Mouse (Mus musculus) liver, postnatal 0 days (tissue): ENCODE results near the gene Pbxip1. TPM values are rescaled to one million over a fixed set of nuclear protein-coding genes. Genes with fewer than 3 reads are reported as not detected.
A peak's percentile ranks its signal among the peaks of the same experiment; 100 is the strongest.

Experiments used
- ATAC-seq: fragments of 200-750 bp; cut with Nextera tagmentation; 2 replicates; pipeline ENCODE4 v1.8.0; 2017; ENCODE audit warnings: mild to moderate bottlenecking, moderate library complexity
- DNase-seq: peaks from one replicate; pipeline ENCODE4 v3.0.0-alpha.2; 2016
- H3K27ac ChIP-seq: fragments of 300-500 bp; sonication (generic); 2 replicates; pipeline ENCODE4 v1.5.1; 2014; ENCODE audit warnings: antibody characterized with exemption, moderate library complexity, mild to moderate bottlenecking, low read depth
- H3K27me3 ChIP-seq: fragments of 300-500 bp; sonication (generic); 2 replicates; pipeline ENCODE4 v1.6.1; 2014; ENCODE audit warnings: low read length, control low read depth, mixed read lengths; ENCODE audit not compliant: insufficient read depth
- H3K36me3 ChIP-seq: fragments of 300-500 bp; sonication (generic); replicated peaks from 2 replicates; pipeline ENCODE4 v1.6.1; 2014; ENCODE audit warnings: mild to moderate bottlenecking, control low read depth, low read length, moderate library complexity, mixed read lengths; ENCODE audit not compliant: insufficient read depth
- H3K4me1 ChIP-seq: fragments of 300-500 bp; sonication (generic); 2 replicates; pipeline ENCODE4 v1.6.1; 2014; ENCODE audit warnings: antibody characterized with exemption, mild to moderate bottlenecking, control low read depth; ENCODE audit not compliant: insufficient read depth
- H3K4me2 ChIP-seq: fragments of 300-500 bp; sonication (generic); 2 replicates; pipeline ENCODE4 v1.6.1; 2014; ENCODE audit warnings: low read depth, mild to moderate bottlenecking, low read length, moderate library complexity, mixed read lengths
- H3K4me3 ChIP-seq: fragments of 300-500 bp; sonication (generic); 2 replicates; pipeline ENCODE4 v1.5.1; 2014; ENCODE audit warnings: low read depth, low read length
- H3K9ac ChIP-seq: fragments of 300-500 bp; sonication (generic); replicated peaks from 2 replicates; pipeline ENCODE4 v1.6.1; 2014; ENCODE audit warnings: mild to moderate bottlenecking, moderate library complexity
- H3K9me3 ChIP-seq: fragments of 300-500 bp; sonication (generic); 2 replicates; pipeline ENCODE4 v1.6.1; 2016; ENCODE audit warnings: mild to moderate bottlenecking, control low read depth, low read length, mixed read lengths
- CTCF ChIP-seq: sonication (generic); IDR thresholded peaks from 2 replicates; pipeline ENCODE4 v1.5.1; 2016; ENCODE audit warnings: antibody characterized with exemption, low read depth
- EP300 ChIP-seq: IDR thresholded peaks from 2 replicates; pipeline ENCODE4 v1.6.1; 2016; ENCODE audit warnings: antibody characterized with exemption, low read depth, mild to moderate bottlenecking
- WGBS: fragments of 180-500 bp; shearing (Covaris S2); extraction: QIAGEN DNeasy Blood & Tissue Kit; methylation state at CpG from one replicate; pipeline ENCODE4 v1.1.7; 2014; ENCODE audit not compliant: insufficient replicate concordance; 5-methylcytosine and 5-hydroxymethylcytosine counted together
- polyA plus RNA-seq: library from polyadenylated mRNA; unstranded; fragments of >200 nt; fragmentation: Nextera tagmentation; extraction: Ambion mirVana; gene quantifications from 2 replicates; pipeline ENCODE4 v1.2.1, GENCODE M21; 2015

The Pbxip1 gene
- polyA plus RNA-seq, 1 experiment from 2014 or later, result 9.4 TPM

DNA sequence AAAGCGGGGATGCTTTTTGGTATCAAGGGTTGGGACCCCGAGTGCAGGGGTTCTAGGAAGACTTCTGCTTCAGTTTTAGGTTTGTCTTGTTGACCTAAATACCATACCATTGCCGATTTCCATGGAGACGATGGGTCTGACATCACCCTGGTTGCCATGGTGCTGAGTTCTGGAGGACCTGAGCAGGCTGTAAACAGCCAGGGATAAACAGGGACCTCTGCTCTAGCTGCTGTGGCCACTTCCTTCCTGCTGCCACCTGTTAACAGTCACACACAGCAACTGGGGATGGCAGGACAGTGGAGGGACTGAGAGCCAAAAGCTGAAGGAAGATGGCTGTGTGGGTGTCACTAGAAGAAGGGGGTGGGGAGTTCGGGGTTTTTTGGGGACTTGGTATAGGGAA lies 763 bp downstream of the Pbxip1 start:
- 14% methylated on average over 5 of the region's 5 CpGs for WGBS
- Histone ChIP-seq H3K9ac (peak overlapping the region; percentile 71), H3K4me2 (peak overlapping the region; percentile 82), H3K4me3 (peak overlapping the region; percentile 63), H3K27ac (peak overlapping the region; percentile 59), H3K9me3 (no peaks in the 10 kb centered on the region), H3K27me3 (no peaks in the 10 kb centered on the region), H3K36me3 (peaks cover 18% of the 10 kb centered on the region), H3K4me1 (peaks cover 14% of the 10 kb centered on the region)
- no peak for TF ChIP-seq EP300
- TF ChIP-seq CTCF, result no peak
- DNase-seq, result no peak
- peak; percentile 37; the same call in 1 of the 2 replicates for ATAC-seq

DNA sequence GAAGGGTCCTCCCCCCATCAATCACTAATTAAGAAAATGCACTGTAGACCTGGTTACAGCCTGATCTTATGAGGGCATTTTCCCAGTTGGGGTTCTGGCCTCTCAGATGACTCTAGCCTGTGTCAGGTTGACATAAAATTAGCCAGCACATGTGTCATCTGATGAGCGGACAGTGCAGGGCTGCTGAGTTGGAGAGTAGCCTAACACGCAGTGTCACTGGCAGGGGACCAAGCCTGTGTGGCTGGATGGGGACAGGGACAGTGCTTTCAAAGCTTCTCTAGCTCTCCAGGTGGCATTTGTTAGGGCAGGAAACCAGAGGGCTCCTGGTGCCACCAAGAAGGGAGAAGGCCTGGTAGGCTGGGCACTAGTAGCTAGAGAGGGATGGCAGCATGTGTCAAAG lies 4.2 kb downstream of the Pbxip1 start:
- H3K27me3 ChIP-seq, result no peaks in the 10 kb centered on the region
- 70% methylated on average over 2 of the region's 2 CpGs for WGBS
- H3K9me3 ChIP-seq, result no peaks in the 10 kb centered on the region
- no peak overlapping the region for H3K9ac ChIP-seq
- H3K4me1 ChIP-seq, result peaks cover 14% of the 10 kb centered on the region
- ATAC-seq (no peak), DNase-seq (no peak)
- peaks cover 18% of the 10 kb centered on the region for H3K36me3 ChIP-seq
- H3K4me3 ChIP-seq, result no peak overlapping the region
- TF ChIP-seq EP300, result no peak
- no peak overlapping the region for H3K4me2 ChIP-seq
- H3K27ac ChIP-seq, result no peak overlapping the region

DNA sequence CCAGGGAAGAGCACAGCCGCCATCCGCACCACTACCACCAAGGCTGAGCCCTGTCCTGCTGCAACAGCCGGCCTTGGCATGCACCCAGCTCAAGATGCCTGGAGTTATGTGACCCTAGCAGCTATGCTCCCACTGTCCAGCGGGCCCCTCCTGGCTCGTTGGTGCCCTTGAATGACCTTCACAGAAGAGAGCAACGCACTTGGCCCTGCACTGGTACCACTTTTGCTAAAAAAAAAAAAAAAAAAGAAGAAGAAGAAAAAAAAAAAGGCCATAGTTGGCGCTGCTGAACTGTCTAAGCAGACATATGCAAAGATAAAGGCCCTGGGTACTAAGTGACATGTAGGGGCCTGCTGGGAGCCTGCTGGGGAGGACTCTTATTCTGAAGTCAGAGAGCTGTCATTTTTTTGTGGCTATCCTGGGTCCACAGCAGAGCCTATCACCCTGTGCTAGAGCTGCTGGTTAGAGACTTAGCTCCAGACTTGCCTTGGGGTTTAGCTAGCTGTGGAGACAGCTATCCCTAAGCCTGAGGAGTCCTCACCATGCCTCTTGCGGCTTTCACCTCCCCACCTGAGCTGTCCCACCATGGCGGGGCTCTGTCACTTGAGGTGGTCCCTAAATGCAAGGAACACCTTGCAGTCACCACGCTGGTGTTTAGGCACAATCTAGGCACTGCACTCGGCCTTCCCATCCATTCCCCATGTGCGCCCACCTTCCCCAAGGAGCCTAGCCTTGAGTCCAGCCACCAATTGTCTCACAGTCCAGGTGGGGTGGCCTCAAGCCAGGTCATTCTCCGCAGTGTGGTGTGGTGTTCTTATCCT lies 12.4 kb downstream of the Pbxip1 start:
- Histone ChIP-seq H3K4me2 (peak overlapping the region; percentile 57), H3K27ac (no peak overlapping the region), H3K9me3 (no peaks in the 10 kb centered on the region), H3K4me3 (no peak overlapping the region), H3K27me3 (no peaks in the 10 kb centered on the region), H3K9ac (no peak overlapping the region), H3K4me1 (peaks cover 8% of the 10 kb centered on the region; the same call in 1 of the 2 replicates), H3K36me3 (peaks cover 33% of the 10 kb centered on the region)
- WGBS, result 37% methylated on average over 13 of the region's 13 CpGs
- TF ChIP-seq CTCF, result no peak
- no peak for TF ChIP-seq EP300
- DNase-seq (peak; percentile 43), ATAC-seq (peak; percentile 87)

DNA sequence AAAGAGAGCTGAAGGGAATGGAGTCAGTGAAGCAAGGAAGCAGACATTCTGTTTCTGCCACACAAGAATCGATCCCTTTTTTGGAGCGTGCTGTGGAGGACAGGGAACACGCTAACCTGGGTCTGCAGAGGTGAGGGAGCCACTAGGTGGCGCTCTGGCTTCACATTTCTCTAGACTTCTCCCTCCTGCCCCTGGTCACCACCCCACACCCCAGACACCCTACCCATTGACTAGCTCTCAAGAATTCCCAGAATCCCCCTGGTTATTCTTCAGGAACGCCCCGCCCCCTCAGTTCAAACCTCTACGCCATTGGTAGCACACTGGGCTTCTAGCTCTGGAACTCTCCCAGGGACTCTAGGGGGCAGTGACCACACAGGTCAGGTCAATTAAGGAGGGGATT lies 13.0 kb downstream of the Pbxip1 start:
- Histone ChIP-seq H3K4me2 (peak overlapping the region; percentile 57), H3K9ac (no peak overlapping the region), H3K27ac (no peak overlapping the region), H3K36me3 (peaks cover 30% of the 10 kb centered on the region), H3K4me1 (peaks cover 8% of the 10 kb centered on the region; the same call in 1 of the 2 replicates), H3K27me3 (no peaks in the 10 kb centered on the region), H3K9me3 (no peaks in the 10 kb centered on the region), H3K4me3 (no peak overlapping the region)
- WGBS, result 27% methylated on average over 7 of the region's 7 CpGs
- peak; percentile 87 for DNase-seq
- peak; percentile 83 for ATAC-seq
- TF ChIP-seq CTCF (peak; percentile 83), EP300 (no peak)

DNA sequence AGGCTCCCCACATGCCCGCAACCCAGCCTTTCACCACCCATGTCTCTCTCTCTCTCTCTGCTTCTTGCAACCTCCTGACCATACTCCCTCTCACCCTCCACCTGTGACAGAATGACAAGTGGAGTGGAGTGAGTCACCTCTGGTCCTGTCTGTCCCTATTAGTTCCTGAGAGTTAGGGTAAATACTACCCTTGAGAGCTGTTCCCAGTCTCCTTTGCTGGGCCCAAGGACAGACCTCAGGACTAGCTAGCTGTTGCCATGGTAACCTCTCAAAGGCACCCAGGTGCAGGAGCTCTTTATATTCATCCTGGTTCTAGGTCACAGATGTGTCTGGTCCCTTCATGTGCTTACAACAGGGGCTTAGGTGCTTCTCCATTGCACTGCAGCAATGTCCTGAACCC lies 15.4 kb downstream of the Pbxip1 start:
- Histone ChIP-seq H3K9me3 (no peaks in the 10 kb centered on the region), H3K4me2 (no peak overlapping the region), H3K36me3 (peaks cover 10% of the 10 kb centered on the region), H3K27ac (no peak overlapping the region), H3K9ac (no peak overlapping the region), H3K4me1 (peaks cover 11% of the 10 kb centered on the region), H3K27me3 (no peaks in the 10 kb centered on the region), H3K4me3 (no peak overlapping the region)
- ATAC-seq (no peak), DNase-seq (no peak)
- WGBS, result 85% methylated on average over 1 of the region's 1 CpGs
- TF ChIP-seq EP300, result no peak
- TF ChIP-seq CTCF, result no peak

DNA sequence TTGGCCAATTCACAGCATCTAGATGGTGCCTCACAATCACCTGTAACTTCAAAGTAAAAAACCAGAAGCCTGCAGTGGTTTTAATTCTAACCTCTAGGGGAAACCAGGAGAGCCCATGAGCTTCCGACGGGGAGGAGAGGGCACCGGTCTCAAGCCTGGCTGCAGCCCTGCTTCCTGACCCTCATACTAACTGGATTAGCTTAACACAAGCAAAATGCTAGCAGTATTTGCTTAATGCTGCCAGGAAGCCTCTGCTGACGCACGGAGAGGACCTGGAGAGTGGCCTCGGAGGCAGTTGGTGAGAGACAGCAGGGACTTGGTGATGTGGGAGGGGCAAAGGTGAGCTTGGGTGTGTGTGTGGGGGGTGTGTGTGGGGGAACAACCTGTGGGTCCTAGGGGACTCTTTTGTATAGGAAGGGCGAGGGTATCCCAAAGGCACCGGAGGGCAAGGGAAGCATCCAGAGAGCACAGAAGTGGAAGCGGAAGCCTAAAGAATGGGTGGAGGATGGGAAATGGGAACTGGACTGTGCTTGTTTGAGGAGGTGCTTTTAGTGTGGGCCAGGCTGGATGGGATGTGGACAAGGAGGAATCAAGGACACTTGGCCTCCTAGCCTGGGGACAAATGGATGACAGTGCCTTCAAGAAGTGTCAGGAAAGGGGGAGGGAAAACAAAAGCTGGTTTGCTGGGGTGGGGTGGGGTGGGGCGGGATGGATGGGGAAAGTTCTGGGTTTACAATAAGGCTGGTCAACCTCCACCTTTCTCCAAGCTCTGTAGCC lies 18.1 kb downstream of the Pbxip1 start, which contains the start of gene Pmvk:
Pmvk (plus strand) TSS at position 141 of the 777 bp plus-strand sequence.
- 58% methylated on average over 10 of the region's 10 CpGs for WGBS
- Histone ChIP-seq H3K4me3 (no peak within 1 kb of the TSS), H3K4me1 (peaks cover 11% of the 10 kb centered on the region), H3K4me2 (no peak within 1 kb of the TSS), H3K9ac (no peak within 1 kb of the TSS), H3K27ac (no peak within 1 kb of the TSS), H3K27me3 (no peaks in the 10 kb centered on the region), H3K9me3 (no peaks in the 10 kb centered on the region), H3K36me3 (no peaks in the 10 kb centered on the region)
- no peak for ATAC-seq
- TF ChIP-seq EP300 (no peak), CTCF (no peak)
- no peak for DNase-seq
